Mouse (Mus musculus): ENCODE results near the gene Mfsd12. TPM values are rescaled to one million over a fixed set of nuclear protein-coding genes. Genes with fewer than 3 reads are reported as not detected.

Mfsd12 gene
- total and polyA plus RNA-seq, 3 experiments = 5.2 to 9.5 (median 7.4) TPM

- dilution Hi-C loops (cut with MboI; ENCODE audit: extremely low pct_ligation_motif_present, extremely low pct_unique_long_range_greater_than_20kb, low sequenced_read_pairs) = no loop called here
Observed at GRCm38 (mm10) chr10:81412586-81413309, 55.5 kb downstream of the Mfsd12 start.

GRCm38 (mm10) chr10:81413310-81414261, 56.3 kb downstream of the Mfsd12 start:
- H3K4me3 ChIP-seq (replicated peaks in 1 of 3; ENCODE audit: low read depth in 2 of 3, low read length in 2 of 3, poor library complexity in 1 of 3) = no peak overlapping the region
- H3K4me2 ChIP-seq (ENCODE audit: insufficient read depth, low read depth, poor library complexity, severe bottlenecking) = no peak overlapping the region
- H3K79me2 ChIP-seq (replicated peaks; ENCODE audit: control insufficient read depth, extremely low read depth, insufficient read depth, poor library complexity, severe bottlenecking) = 0 out of 2 replicates have a peak, but pooled peaks cover 8% of the 10 kb centered on the region
- dilution Hi-C loops (cut with MboI; ENCODE audit: extremely low pct_ligation_motif_present, extremely low pct_unique_long_range_greater_than_20kb, low sequenced_read_pairs) (no loop called here), in situ Hi-C loops (cut with MboI; ENCODE audit: low pct_ligation_motif_present, low pct_unique_long_range_greater_than_20kb, low sequenced_read_pairs) (no loop called here)
- peaks cover 16 to 47% of the 10 kb centered on the region in 2 experiments for H3K36me3 ChIP-seq (replicated peaks in 1 of 2; ENCODE audit: control insufficient read depth in 1 of 2, insufficient read depth in 1 of 2, low read length in 1 of 2)
- DNase-seq (ENCODE audit: extremely low read depth) = no peak
- H3K27ac ChIP-seq (ENCODE audit: insufficient read depth, low read depth) = no peak overlapping the region
- TF ChIP-seq E2F4 (IDR thresholded peaks at IDR 0.05; ENCODE audit: insufficient replicate concordance, low read depth, low read length) (no peak), CTCF (conservative IDR thresholded peaks at IDR 0.05 in 1 of 2, IDR thresholded peaks at IDR 0.05 in 1 of 2; ENCODE audit: low read depth in 2 of 2, low read length in 2 of 2) (0 out of 4 replicates have a peak, but pooled peaks of 1 of the 2 experiments have one; percentile 11), ZNF384 (IDR thresholded peaks at IDR 0.05; ENCODE audit: low read depth, low read length) (no peak), KAT2A (IDR thresholded peaks at IDR 0.05; ENCODE audit: insufficient replicate concordance, low read length) (no peak), EP300 (IDR thresholded peaks at IDR 0.05; ENCODE audit: low read length) (no peak), ZKSCAN1 (IDR thresholded peaks at IDR 0.05; ENCODE audit: borderline replicate concordance, low read depth, low read length) (peak; percentile 46; the same call in 1 of the 2 replicates), JUN (IDR thresholded peaks at IDR 0.05; ENCODE audit: insufficient read depth, low read depth, low read length) (no peak), TCF12 (IDR thresholded peaks at IDR 0.05; ENCODE audit: low read depth, low read length) (no peak)
- no peaks in the 10 kb centered on the region for H3K9me3 ChIP-seq (replicated peaks; ENCODE audit: low read length)
- peaks cover 58 to 71% of the 10 kb centered on the region in 2 experiments for H3K4me1 ChIP-seq (ENCODE audit: control insufficient read depth in 1 of 2, insufficient read depth in 2 of 2)
- no peak overlapping the region for H3K9ac ChIP-seq (ENCODE audit: insufficient read depth, low read depth)
- H3K27me3 ChIP-seq (replicated peaks) = no peaks in the 10 kb centered on the region

More at GRCm38 (mm10) chr10:81412586-81413309, 55.5 kb downstream of the Mfsd12 start:
- peaks cover 62 to 80% of the 10 kb centered on the region in 2 experiments for H3K4me1 ChIP-seq (ENCODE audit: control insufficient read depth in 1 of 2, insufficient read depth in 2 of 2)
- 0 out of 2 replicates have a peak, but pooled peaks cover 5% of the 10 kb centered on the region for H3K79me2 ChIP-seq (replicated peaks; ENCODE audit: control insufficient read depth, extremely low read depth, insufficient read depth, poor library complexity, severe bottlenecking)
- H3K9me3 ChIP-seq (replicated peaks; ENCODE audit: low read length) = no peaks in the 10 kb centered on the region
- H3K4me2 ChIP-seq (ENCODE audit: insufficient read depth, low read depth, poor library complexity, severe bottlenecking) = no peak overlapping the region
- TF ChIP-seq KAT2A (IDR thresholded peaks at IDR 0.05; ENCODE audit: insufficient replicate concordance, low read length) = no peak
- H3K4me3 ChIP-seq (replicated peaks in 1 of 3; ENCODE audit: low read depth in 2 of 3, low read length in 2 of 3, poor library complexity in 1 of 3) = peak overlapping the region in 1 of 3 experiments; percentile 6
- H3K27me3 ChIP-seq (replicated peaks) = no peaks in the 10 kb centered on the region
- H3K9ac ChIP-seq (ENCODE audit: insufficient read depth, low read depth) = no peak overlapping the region
- in situ Hi-C loops (cut with MboI; ENCODE audit: low pct_ligation_motif_present, low pct_unique_long_range_greater_than_20kb, low sequenced_read_pairs) = no loop called here
- peak overlapping the region; percentile 25; the same call in 1 of the 2 replicates for H3K27ac ChIP-seq (ENCODE audit: insufficient read depth, low read depth)
- DNase-seq (ENCODE audit: extremely low read depth) = no peak
- peaks cover 22 to 51% of the 10 kb centered on the region in 2 experiments for H3K36me3 ChIP-seq (replicated peaks in 1 of 2; ENCODE audit: control insufficient read depth in 1 of 2, insufficient read depth in 1 of 2, low read length in 1 of 2)
